Mouse (Mus musculus): ENCODE measurements around the gene Gpat2.

DNA sequence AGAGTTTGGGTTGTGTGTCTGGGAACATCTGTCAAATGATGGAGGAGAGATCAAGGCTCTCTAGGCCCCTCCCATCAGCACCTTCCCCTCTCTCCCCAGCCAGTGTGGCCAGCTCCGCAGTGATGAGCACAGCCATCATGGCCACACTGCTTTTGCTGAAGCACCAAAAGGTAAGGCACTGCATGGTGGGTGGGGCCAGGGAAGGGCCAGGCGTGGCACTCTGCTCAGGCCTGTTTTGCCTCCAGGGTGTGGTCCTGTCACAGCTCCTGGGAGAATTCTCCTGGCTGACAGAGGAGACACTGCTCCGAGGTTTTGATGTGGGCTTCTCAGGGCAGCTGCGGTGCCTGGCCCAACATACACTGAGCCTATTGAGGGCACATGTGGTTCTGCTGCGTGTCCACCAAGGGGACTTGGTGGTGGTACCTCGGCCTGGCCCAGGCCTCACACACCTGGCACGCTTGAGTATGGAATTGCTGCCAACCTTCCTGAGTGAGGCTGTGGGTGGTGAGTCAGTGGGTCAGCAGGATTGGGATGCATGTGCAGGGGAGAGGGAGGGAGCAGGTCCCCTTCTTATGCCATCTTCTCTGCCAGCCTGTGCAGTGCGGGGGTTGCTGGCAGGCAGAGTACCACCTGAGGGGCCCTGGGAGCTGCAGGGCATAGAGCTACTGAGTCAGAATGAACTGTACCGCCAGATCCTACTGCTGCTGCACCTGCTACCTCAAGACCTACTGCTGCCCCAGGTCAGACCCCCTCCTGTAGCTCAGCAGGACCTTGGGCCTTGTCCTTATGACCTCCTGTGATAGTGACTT, 8.7 kb downstream of the Gpat2 start:
- TF ChIP-seq POLR2A (IDR thresholded peaks at IDR 0.05; ENCODE audit: low read depth, low read length) (no peak), CTCF (IDR thresholded peaks at IDR 0.05; ENCODE audit: extremely low read depth, insufficient read depth, insufficient read length, insufficient replicate concordance) (no peak)

All from spleen, adult 2 months (tissue).